Mouse (Mus musculus): ENCODE data around the gene Pdcl2. TPM values are rescaled to one million over a fixed set of nuclear protein-coding genes. Genes with fewer than 3 reads are reported as not detected.

Gene Pdcl2
- polyA plus RNA-seq, 1 experiment from 2014 or later: not detected

- WGBS: 75% methylated on average over 8 of the region's 8 CpGs
- Histone ChIP-seq H3K4me1 (no peaks in the 10 kb centered on the region), H3K36me3 (no peaks in the 10 kb centered on the region), H3K4me2 (no peak overlapping the region), H3K4me3 (no peak overlapping the region), H3K9me3 (no peaks in the 10 kb centered on the region), H3K27ac (replicated peaks) (no peak overlapping the region), H3K9ac (no peak overlapping the region), H3K27me3 (replicated peaks) (no peaks in the 10 kb centered on the region)
- ATAC-seq (ENCODE audit: extremely low read depth, insufficient number of reproducible peaks, low FRiP score, low TSS enrichment): no peak
Measured at GRCm38 (mm10) chr5:76337100-76337499, 6.1 kb upstream of the Pdcl2 start.

DNA sequence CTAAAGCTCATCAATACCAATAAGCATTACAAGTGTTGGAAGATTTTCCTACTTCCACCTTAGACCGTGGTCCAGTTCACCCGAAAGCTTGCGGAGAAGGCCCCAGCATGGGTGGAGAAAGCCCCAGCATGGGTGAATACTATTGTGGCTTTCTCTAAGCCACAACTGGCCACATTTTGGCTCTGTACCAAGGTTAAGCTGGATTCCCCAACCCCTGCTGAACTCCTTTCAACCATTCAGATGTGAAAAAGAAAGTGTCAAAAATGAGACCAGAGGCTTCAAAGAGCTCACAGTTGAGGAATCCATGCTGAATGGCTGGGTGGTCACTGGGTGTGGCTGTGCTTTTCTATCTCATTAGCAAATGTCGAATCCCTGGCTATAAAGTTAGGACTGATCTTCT, 2.9 kb upstream of the Pdcl2 start:
- no peak overlapping the region for H3K27ac ChIP-seq (replicated peaks)
- no peak overlapping the region for H3K9ac ChIP-seq
- no peaks in the 10 kb centered on the region for H3K9me3 ChIP-seq
- ATAC-seq (ENCODE audit: extremely low read depth, insufficient number of reproducible peaks, low FRiP score, low TSS enrichment): no peak
- H3K27me3 ChIP-seq (replicated peaks): no peaks in the 10 kb centered on the region
- H3K4me2 ChIP-seq: no peak overlapping the region
- H3K4me3 ChIP-seq: no peak overlapping the region
- no peaks in the 10 kb centered on the region for H3K36me3 ChIP-seq
- 84% methylated on average over 4 of the region's 4 CpGs for WGBS
- no peaks in the 10 kb centered on the region for H3K4me1 ChIP-seq

GRCm38 (mm10) chr5:76327296-76327695, 3.7 kb downstream of the Pdcl2 start:
- Histone ChIP-seq H3K9me3 (no peaks in the 10 kb centered on the region), H3K27me3 (replicated peaks) (no peaks in the 10 kb centered on the region), H3K4me1 (no peaks in the 10 kb centered on the region), H3K36me3 (no peaks in the 10 kb centered on the region), H3K4me2 (no peak overlapping the region), H3K4me3 (no peak overlapping the region), H3K9ac (no peak overlapping the region), H3K27ac (replicated peaks) (no peak overlapping the region)
- 76% methylated on average over 2 of the region's 2 CpGs for WGBS
- ATAC-seq (ENCODE audit: extremely low read depth, insufficient number of reproducible peaks, low FRiP score, low TSS enrichment): no peak

GRCm38 (mm10) chr5:76325113-76325512, 5.8 kb downstream of the Pdcl2 start:
- no peaks in the 10 kb centered on the region for H3K4me1 ChIP-seq
- H3K36me3 ChIP-seq: no peaks in the 10 kb centered on the region
- no peaks in the 10 kb centered on the region for H3K9me3 ChIP-seq
- no peak overlapping the region for H3K4me3 ChIP-seq
- H3K9ac ChIP-seq: no peak overlapping the region
- 79% methylated on average over 4 of the region's 4 CpGs for WGBS
- H3K27ac ChIP-seq (replicated peaks): no peak overlapping the region
- H3K27me3 ChIP-seq (replicated peaks): no peaks in the 10 kb centered on the region
- ATAC-seq (ENCODE audit: extremely low read depth, insufficient number of reproducible peaks, low FRiP score, low TSS enrichment): no peak
- no peak overlapping the region for H3K4me2 ChIP-seq

DNA sequence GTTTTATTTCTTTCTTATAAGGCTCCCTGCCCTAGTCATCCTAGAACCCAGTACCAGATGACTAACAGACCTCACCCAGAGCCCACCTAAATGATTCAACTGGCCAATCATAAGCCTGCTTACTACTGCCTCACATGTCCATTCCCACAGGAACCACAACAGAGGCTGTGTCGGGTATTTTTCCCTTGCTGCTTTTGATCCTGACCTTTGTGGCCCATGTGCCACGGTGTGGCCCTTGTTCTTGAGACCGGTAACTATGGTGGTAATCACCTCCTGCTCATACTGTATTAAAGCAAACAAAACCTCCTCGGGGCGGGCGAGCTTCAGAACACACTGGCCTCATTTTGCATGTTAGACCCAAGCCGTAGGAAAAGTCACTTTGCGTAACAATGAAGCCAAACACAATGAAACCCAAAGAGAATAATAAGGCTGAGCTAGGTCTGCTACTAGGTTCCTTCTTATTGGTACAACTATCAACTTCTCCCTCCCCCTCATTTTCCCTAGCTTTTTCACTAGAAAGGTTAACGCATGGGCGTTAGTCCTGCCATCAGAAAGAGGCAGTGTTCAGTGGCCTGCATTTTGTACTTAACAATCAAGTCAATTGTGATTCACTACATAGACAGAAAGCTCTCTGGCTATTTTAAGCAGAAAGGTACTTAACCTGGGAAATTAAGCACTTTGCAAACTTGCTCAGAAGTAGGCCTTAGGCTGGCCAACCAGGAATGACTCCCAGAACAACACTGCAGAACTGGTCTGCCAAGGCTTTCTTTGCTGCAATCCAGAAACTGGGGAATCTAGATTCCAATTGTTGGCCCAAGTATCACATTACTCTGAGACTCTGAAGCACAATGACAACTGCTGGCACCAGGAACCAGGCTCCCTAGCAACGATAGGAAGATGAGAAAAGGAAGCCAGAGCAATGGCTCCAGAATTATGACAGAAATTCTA, 9.4 kb downstream of the Pdcl2 start:
- Histone ChIP-seq H3K36me3 (no peaks in the 10 kb centered on the region), H3K4me1 (no peaks in the 10 kb centered on the region), H3K9ac (no peak overlapping the region), H3K4me2 (no peak overlapping the region), H3K27ac (replicated peaks) (no peak overlapping the region), H3K27me3 (replicated peaks) (no peaks in the 10 kb centered on the region), H3K4me3 (no peak overlapping the region), H3K9me3 (no peaks in the 10 kb centered on the region)
- WGBS: 59% methylated on average over 11 of the region's 11 CpGs
- ATAC-seq (ENCODE audit: extremely low read depth, insufficient number of reproducible peaks, low FRiP score, low TSS enrichment): no peak

DNA sequence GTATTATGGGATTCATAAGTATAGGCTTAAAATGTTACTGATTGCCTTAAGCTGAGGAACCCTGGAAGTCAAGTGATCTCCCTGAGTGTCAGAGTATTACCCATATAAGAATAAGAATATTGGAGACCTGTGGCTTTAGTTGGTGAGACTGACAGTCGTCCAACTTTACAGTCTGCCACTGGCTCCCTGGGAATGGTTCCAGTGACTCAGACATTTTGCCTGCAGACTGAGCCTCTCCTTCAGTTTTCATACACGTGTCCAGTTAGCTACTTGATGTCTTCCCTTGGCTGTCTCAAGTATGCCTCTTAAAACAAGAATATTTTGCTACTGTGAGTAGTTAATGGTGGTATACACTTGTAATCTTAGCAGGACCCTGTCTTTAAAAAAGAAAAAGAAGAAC, 22.8 kb downstream of the Pdcl2 start:
- H3K9me3 ChIP-seq: no peaks in the 10 kb centered on the region
- H3K27me3 ChIP-seq (replicated peaks): no peaks in the 10 kb centered on the region
- no peak overlapping the region for H3K4me2 ChIP-seq
- no peaks in the 10 kb centered on the region for H3K36me3 ChIP-seq
- WGBS: 51% methylated on average over 2 of the region's 2 CpGs
- no peak overlapping the region for H3K27ac ChIP-seq (replicated peaks)
- no peak overlapping the region for H3K4me3 ChIP-seq
- H3K9ac ChIP-seq: no peak overlapping the region
- H3K4me1 ChIP-seq: peaks cover 8% of the 10 kb centered on the region
- no peak for ATAC-seq (ENCODE audit: extremely low read depth, insufficient number of reproducible peaks, low FRiP score, low TSS enrichment)

DNA sequence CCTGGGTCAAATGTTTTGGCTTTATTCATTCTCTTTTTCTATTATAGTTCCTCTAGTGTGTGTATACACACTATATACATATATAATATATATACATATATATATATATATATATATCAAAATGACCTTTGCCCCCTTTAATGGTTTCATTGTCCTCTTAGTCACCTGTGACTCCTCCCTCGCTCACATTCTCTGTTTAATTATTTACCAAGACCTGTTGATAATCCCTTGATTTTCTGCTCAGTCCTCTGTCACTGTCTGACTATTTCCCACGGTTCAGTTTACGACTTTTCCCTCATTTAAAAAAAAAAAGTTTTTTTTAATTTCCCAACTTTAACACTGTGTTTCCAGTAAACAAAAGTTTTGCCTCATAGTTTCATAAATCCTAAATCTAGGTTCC, 24.7 kb downstream of the Pdcl2 start:
- Histone ChIP-seq H3K36me3 (no peaks in the 10 kb centered on the region), H3K4me1 (peaks cover 19% of the 10 kb centered on the region), H3K9me3 (no peaks in the 10 kb centered on the region), H3K9ac (no peak overlapping the region), H3K27ac (replicated peaks) (no peak overlapping the region), H3K4me2 (no peak overlapping the region), H3K4me3 (no peak overlapping the region), H3K27me3 (replicated peaks) (no peaks in the 10 kb centered on the region)
- 88% methylated on average over 3 of the region's 3 CpGs for WGBS
- ATAC-seq (ENCODE audit: extremely low read depth, insufficient number of reproducible peaks, low FRiP score, low TSS enrichment): no peak

GRCm38 (mm10) chr5:76305616-76306015, 25.3 kb downstream of the Pdcl2 start:
- peak overlapping the region; percentile 98 for H3K9ac ChIP-seq
- WGBS: 3% methylated on average over 8 of the region's 8 CpGs
- no peak for ATAC-seq (ENCODE audit: extremely low read depth, insufficient number of reproducible peaks, low FRiP score, low TSS enrichment)

DNA sequence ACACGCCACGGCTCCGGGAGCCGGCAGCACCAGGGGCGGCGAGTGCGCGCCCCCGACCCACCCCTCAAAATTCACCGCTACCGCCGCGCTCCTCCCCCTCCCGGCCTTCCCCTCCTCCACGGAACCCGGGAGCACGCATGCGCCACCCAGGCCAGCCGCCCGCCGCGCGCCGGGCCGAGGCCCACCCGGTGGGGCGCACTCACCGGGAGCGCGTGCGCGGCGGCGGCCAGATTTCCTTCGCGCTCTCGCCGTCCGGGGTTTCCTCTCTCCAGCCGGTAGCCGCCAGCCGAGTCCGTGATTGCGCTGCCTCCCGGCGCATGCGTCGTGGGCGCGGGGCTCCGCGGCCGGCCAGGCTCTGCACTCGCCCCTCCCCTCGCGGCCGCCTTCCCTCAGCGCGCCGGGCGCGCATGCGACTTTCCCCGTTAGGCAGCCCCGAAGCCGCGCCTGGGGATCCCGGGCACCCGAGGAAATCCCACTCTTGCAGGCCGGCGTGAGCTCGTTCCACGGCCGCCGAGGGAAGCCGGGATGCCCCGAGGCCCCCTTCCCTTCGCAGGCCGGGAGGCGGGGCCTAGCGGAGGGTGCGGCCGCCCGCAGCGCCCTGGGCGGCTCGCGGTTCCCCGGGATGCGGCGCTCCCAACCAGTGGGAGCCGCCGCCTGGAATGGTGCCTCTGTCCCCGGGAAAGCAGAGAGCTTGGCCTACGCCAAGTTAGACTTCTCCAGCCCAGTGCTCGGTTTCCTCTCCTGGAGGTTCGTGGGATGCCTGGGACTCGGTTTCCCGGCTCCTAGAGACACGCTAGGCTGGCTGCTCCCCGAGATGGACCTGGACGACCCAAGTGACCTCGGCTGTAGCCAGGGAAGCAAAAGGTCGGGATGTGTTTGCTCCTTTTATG, 26.3 kb downstream of the Pdcl2 start, which contains the start of gene Clock:
Gene Clock (minus strand): TSS at position 341 of the 890 bp plus-strand sequence.
- under 1% methylated on average over 101 of the region's 104 CpGs for WGBS
- ATAC-seq (ENCODE audit: extremely low read depth, insufficient number of reproducible peaks, low FRiP score, low TSS enrichment): peak; percentile 74
- peak within 1 kb of the TSS; percentile 93 for H3K4me3 ChIP-seq

More at GRCm38 (mm10) chr5:76305616-76306015, 25.3 kb downstream of the Pdcl2 start:
- peak overlapping the region; percentile 93 for H3K4me3 ChIP-seq
- H3K27me3 ChIP-seq (replicated peaks): no peaks in the 10 kb centered on the region
- H3K27ac ChIP-seq (replicated peaks): no peak overlapping the region
- H3K36me3 ChIP-seq: no peaks in the 10 kb centered on the region
- peak overlapping the region; percentile 93 for H3K4me2 ChIP-seq
- H3K4me1 ChIP-seq: peaks cover 19% of the 10 kb centered on the region
- H3K9me3 ChIP-seq: no peaks in the 10 kb centered on the region

DNA sequence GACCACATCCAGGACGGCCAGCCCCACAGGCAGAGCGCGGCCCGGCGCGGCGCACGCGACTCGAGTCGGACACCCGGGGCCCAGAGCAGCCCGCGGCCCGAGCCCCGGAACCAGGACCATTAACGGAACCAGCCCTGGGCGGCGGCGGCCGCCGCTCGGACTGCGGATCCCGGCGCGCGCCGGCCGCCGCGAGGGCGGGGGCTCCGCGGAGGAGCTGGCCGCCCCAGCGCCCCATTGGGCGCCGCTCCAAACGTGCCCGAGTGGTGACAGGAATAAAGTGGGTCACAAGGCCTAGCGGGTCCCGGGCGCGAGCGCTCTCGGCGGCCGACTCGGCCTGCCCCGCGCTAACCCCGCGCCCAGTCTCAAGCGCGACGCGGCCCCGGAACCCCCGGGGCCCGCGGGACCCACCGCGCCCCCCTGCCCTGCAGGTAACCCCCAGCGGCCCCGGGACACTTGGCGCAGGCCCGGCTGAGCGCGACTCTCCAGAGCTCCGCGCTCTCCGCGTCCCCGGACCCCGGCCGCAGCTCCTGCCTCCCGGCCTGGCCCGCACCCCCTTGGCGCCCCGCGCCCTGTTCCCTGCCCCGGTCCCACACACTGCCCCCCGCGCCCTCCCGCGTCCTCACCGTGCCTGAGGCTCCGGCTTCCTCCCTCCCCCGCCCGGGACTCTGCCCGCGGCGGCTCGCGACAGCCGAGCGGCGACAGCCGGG, 27.1 kb downstream of the Pdcl2 start:
- WGBS: under 1% methylated on average over 75 of the region's 100 CpGs
- peak; percentile 74 for ATAC-seq (ENCODE audit: extremely low read depth, insufficient number of reproducible peaks, low FRiP score, low TSS enrichment)
- no peaks in the 10 kb centered on the region for H3K9me3 ChIP-seq
- H3K36me3 ChIP-seq: no peaks in the 10 kb centered on the region
- H3K4me2 ChIP-seq: peak overlapping the region; percentile 93
- H3K4me1 ChIP-seq: peaks cover 19% of the 10 kb centered on the region
- peak overlapping the region; percentile 93 for H3K4me3 ChIP-seq
- H3K27me3 ChIP-seq (replicated peaks): no peaks in the 10 kb centered on the region
- H3K27ac ChIP-seq (replicated peaks): peak overlapping the region; percentile 98
- peak overlapping the region; percentile 98 for H3K9ac ChIP-seq

More for the DNA sequence above, 26.3 kb downstream of the Pdcl2 start, which contains the start of gene Clock:
- Histone ChIP-seq H3K36me3 (no peaks in the 10 kb centered on the region), H3K9ac (peak within 1 kb of the TSS; percentile 98), H3K9me3 (no peaks in the 10 kb centered on the region), H3K4me2 (peak within 1 kb of the TSS; percentile 93), H3K27me3 (replicated peaks) (no peaks in the 10 kb centered on the region), H3K27ac (replicated peaks) (peak within 1 kb of the TSS; percentile 98), H3K4me1 (peaks cover 19% of the 10 kb centered on the region)

DNA sequence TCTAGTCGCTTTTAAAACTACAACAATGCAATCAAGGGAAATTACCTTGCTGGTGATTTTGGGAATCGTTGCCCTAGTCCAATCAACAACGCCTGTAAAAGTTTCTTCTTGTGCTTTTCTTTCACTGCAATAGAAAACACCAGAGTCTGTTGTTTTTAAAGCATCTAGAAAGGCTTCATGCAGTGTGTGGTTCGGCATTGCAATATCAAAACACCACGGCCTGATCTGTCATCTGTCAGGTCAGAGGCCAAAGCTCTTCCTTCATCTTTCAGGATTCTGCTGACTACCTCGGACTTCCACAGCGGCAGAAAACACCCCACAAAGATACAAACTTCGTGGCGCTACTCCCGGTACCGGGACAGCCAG, 27.6 kb downstream of the Pdcl2 start:
- no peaks in the 10 kb centered on the region for H3K9me3 ChIP-seq
- 7% methylated on average over 11 of the region's 11 CpGs for WGBS
- no peaks in the 10 kb centered on the region for H3K27me3 ChIP-seq (replicated peaks)
- ATAC-seq (ENCODE audit: extremely low read depth, insufficient number of reproducible peaks, low FRiP score, low TSS enrichment): no peak
- peak overlapping the region; percentile 93 for H3K4me3 ChIP-seq
- H3K4me1 ChIP-seq: peaks cover 19% of the 10 kb centered on the region
- H3K27ac ChIP-seq (replicated peaks): peak overlapping the region; percentile 98
- no peaks in the 10 kb centered on the region for H3K36me3 ChIP-seq
- H3K9ac ChIP-seq: peak overlapping the region; percentile 98
- H3K4me2 ChIP-seq: peak overlapping the region; percentile 93

Data from heart, embryonic 13.5 days (tissue).